Mouse (Mus musculus): ENCODE data around the gene Hipk1. TPM values are rescaled to one million over a fixed set of nuclear protein-coding genes. Genes with fewer than 3 reads are reported as not detected.
"Not testable (repeated sequence)": the region's sequence is repeated elsewhere in the genome, so short reads cannot be mapped to it uniquely, and the experiment has no call there.

The Hipk1 gene
- polyA plus RNA-seq, 1 experiment from 2014 or later, result 13.8 TPM

GRCm38 (mm10) chr3:103801631-103802531 lies 10.5 kb upstream of the Hipk1 start:
- ATAC-seq (peak; percentile 96), DNase-seq (ENCODE audit: low spot score) (peak; percentile 99)
- Histone ChIP-seq H3K27ac (ENCODE audit: low read length) (peak overlapping the region; percentile 90), H3K27me3 (replicated peaks; ENCODE audit: insufficient read depth, low read length) (no peaks in the 10 kb centered on the region), H3K4me1 (ENCODE audit: insufficient read depth, low read depth, low read length) (peaks cover 13% of the 10 kb centered on the region), H3K4me2 (replicated peaks; ENCODE audit: low read depth, low read length) (peak overlapping the region; percentile 33), H3K4me3 (ENCODE audit: low read depth, low read length) (no peak overlapping the region; the same call in 1 of the 2 replicates), H3K36me3 (ENCODE audit: insufficient read depth, low read length) (no peaks in the 10 kb centered on the region), H3K9me3 (ENCODE audit: low read length) (no peaks in the 10 kb centered on the region), H3K9ac (replicated peaks; ENCODE audit: low read depth) (no peak overlapping the region)
- WGBS, result 7% methylated on average over 10 of the region's 10 CpGs
- no peak for TF ChIP-seq CTCF (IDR thresholded peaks at IDR 0.05)
- TF ChIP-seq EP300 (IDR thresholded peaks at IDR 0.05), result peak; percentile 81

GRCm38 (mm10) chr3:103799507-103799906 lies 8.1 kb upstream of the Hipk1 start:
- no peaks in the 10 kb centered on the region for H3K36me3 ChIP-seq (ENCODE audit: insufficient read depth, low read length)
- no peaks in the 10 kb centered on the region for H3K9me3 ChIP-seq (ENCODE audit: low read length)
- H3K4me3 ChIP-seq (ENCODE audit: low read depth, low read length), result no peak overlapping the region
- no peak for ATAC-seq
- TF ChIP-seq EP300 (IDR thresholded peaks at IDR 0.05) (peak; percentile 16; the same call in 1 of the 2 replicates), CTCF (IDR thresholded peaks at IDR 0.05) (no peak)
- H3K4me1 ChIP-seq (ENCODE audit: insufficient read depth, low read depth, low read length), result peaks cover 13% of the 10 kb centered on the region
- H3K9ac ChIP-seq (replicated peaks; ENCODE audit: low read depth), result no peak overlapping the region
- no peak overlapping the region for H3K4me2 ChIP-seq (replicated peaks; ENCODE audit: low read depth, low read length)
- H3K27me3 ChIP-seq (replicated peaks; ENCODE audit: insufficient read depth, low read length), result no peaks in the 10 kb centered on the region
- 57% methylated on average over 2 of the region's 2 CpGs for WGBS
- no peak for DNase-seq (ENCODE audit: low spot score)
- H3K27ac ChIP-seq (ENCODE audit: low read length), result no peak overlapping the region

- Histone ChIP-seq H3K27me3 (replicated peaks; ENCODE audit: insufficient read depth, low read length) (no peaks in the 10 kb centered on the region), H3K4me3 (ENCODE audit: low read depth, low read length) (no peak overlapping the region), H3K27ac (ENCODE audit: low read length) (no peak overlapping the region), H3K4me1 (ENCODE audit: insufficient read depth, low read depth, low read length) (no peaks in the 10 kb centered on the region), H3K9ac (replicated peaks; ENCODE audit: low read depth) (no peak overlapping the region), H3K9me3 (ENCODE audit: low read length) (no peaks in the 10 kb centered on the region), H3K4me2 (replicated peaks; ENCODE audit: low read depth, low read length) (no peak overlapping the region), H3K36me3 (ENCODE audit: insufficient read depth, low read length) (no peaks in the 10 kb centered on the region)
- DNase-seq (ENCODE audit: low spot score) (no peak), ATAC-seq (no peak)
- no peak for TF ChIP-seq EP300 (IDR thresholded peaks at IDR 0.05)
- TF ChIP-seq CTCF (IDR thresholded peaks at IDR 0.05), result no peak
- WGBS, result 56% methylated on average over 2 of the region's 2 CpGs
These were observed 5.0 kb upstream of the Hipk1 start for GRCm38 (mm10) chr3:103796389-103796788.

- Histone ChIP-seq H3K9ac (replicated peaks; ENCODE audit: low read depth) (no peak overlapping the region), H3K9me3 (ENCODE audit: low read length) (no peaks in the 10 kb centered on the region), H3K36me3 (ENCODE audit: insufficient read depth, low read length) (no peaks in the 10 kb centered on the region), H3K27me3 (replicated peaks; ENCODE audit: insufficient read depth, low read length) (no peaks in the 10 kb centered on the region), H3K4me3 (ENCODE audit: low read depth, low read length) (no peak overlapping the region), H3K4me2 (replicated peaks; ENCODE audit: low read depth, low read length) (no peak overlapping the region), H3K4me1 (ENCODE audit: insufficient read depth, low read depth, low read length) (peaks cover 7% of the 10 kb centered on the region), H3K27ac (ENCODE audit: low read length) (no peak overlapping the region)
- DNase-seq (ENCODE audit: low spot score) (no peak), ATAC-seq (no peak)
- TF ChIP-seq CTCF (IDR thresholded peaks at IDR 0.05) (no peak), EP300 (IDR thresholded peaks at IDR 0.05) (no peak)
- WGBS, result 67% methylated on average over 1 of the region's 1 CpGs
These were observed 1.2 kb upstream of the Hipk1 start for GRCm38 (mm10) chr3:103792566-103792965.

- H3K4me2 ChIP-seq (replicated peaks; ENCODE audit: low read depth, low read length); ATAC-seq; H3K27ac ChIP-seq (ENCODE audit: low read length); DNase-seq (ENCODE audit: low spot score); H3K9ac ChIP-seq (replicated peaks; ENCODE audit: low read depth); H3K4me1 ChIP-seq (ENCODE audit: insufficient read depth, low read depth, low read length); H3K27me3 ChIP-seq (replicated peaks; ENCODE audit: insufficient read depth, low read length); H3K4me3 ChIP-seq (ENCODE audit: low read depth, low read length); H3K36me3 ChIP-seq (ENCODE audit: insufficient read depth, low read length); H3K9me3 ChIP-seq (ENCODE audit: low read length): not testable (repeated sequence)
- 79% methylated on average over 5 of the region's 5 CpGs for WGBS
These were observed 696 bp upstream of the Hipk1 start for GRCm38 (mm10) chr3:103792111-103792406.

GRCm38 (mm10) chr3:103790346-103791145 lies 817 bp downstream of the Hipk1 start:
- peak overlapping the region; percentile 75 for H3K4me2 ChIP-seq (replicated peaks; ENCODE audit: low read depth, low read length)
- H3K27ac ChIP-seq (ENCODE audit: low read length), result peak overlapping the region; percentile 93
- WGBS, result under 1% methylated on average over 38 of the region's 61 CpGs
- peak; percentile 62 for ATAC-seq
- peaks cover 7% of the 10 kb centered on the region for H3K4me1 ChIP-seq (ENCODE audit: insufficient read depth, low read depth, low read length)
- H3K36me3 ChIP-seq (ENCODE audit: insufficient read depth, low read length), result no peaks in the 10 kb centered on the region
- H3K9me3 ChIP-seq (ENCODE audit: low read length), result no peaks in the 10 kb centered on the region
- H3K27me3 ChIP-seq (replicated peaks; ENCODE audit: insufficient read depth, low read length), result no peaks in the 10 kb centered on the region
- H3K4me3 ChIP-seq (ENCODE audit: low read depth, low read length), result peak overlapping the region; percentile 96
- H3K9ac ChIP-seq (replicated peaks; ENCODE audit: low read depth), result peak overlapping the region; percentile 93
- peak; percentile 39 for DNase-seq (ENCODE audit: low spot score)
- TF ChIP-seq CTCF (IDR thresholded peaks at IDR 0.05) (no peak), EP300 (IDR thresholded peaks at IDR 0.05) (no peak)
